Mouse (Mus musculus): ENCODE results near the gene Itga2b. TPM values are rescaled to one million over a fixed set of nuclear protein-coding genes. Genes with fewer than 3 reads are reported as not detected.
A peak's percentile ranks its signal among the peaks of the same experiment; 100 is the strongest.

Gene Itga2b
- polyA plus RNA-seq, 1 experiment from 2014 or later, result 6.6 TPM

GRCm38 (mm10) chr11:102467041-102467631 is 2.8 kb downstream of the Itga2b start:
- H3K27ac ChIP-seq (replicated peaks; ENCODE audit: low read depth, low read length), result peak overlapping the region; percentile 81
- no peaks in the 10 kb centered on the region for H3K9me3 ChIP-seq (ENCODE audit: control insufficient read depth, low read length)
- under 1% methylated on average over 32 of the region's 37 CpGs for WGBS
- peaks cover 20% of the 10 kb centered on the region for H3K4me1 ChIP-seq (ENCODE audit: control insufficient read depth, insufficient read depth, low read length)
- peak overlapping the region; percentile 92 for H3K4me2 ChIP-seq (ENCODE audit: low read depth, low read length)
- H3K27me3 ChIP-seq (replicated peaks; ENCODE audit: control insufficient read depth, insufficient read depth, low read length), result 0 out of 2 replicates have a peak, but pooled peaks cover 8% of the 10 kb centered on the region
- H3K36me3 ChIP-seq (ENCODE audit: control insufficient read depth, insufficient read depth, low read length), result no peaks in the 10 kb centered on the region
- peak overlapping the region; percentile 46 for H3K4me3 ChIP-seq (ENCODE audit: low read depth, low read length)
- peak overlapping the region; percentile 67 for H3K9ac ChIP-seq (ENCODE audit: low read depth, low read length)
- ATAC-seq (ENCODE audit: low read depth), result peak; percentile 92
- peak; percentile 98 for DNase-seq (ENCODE audit: low spot score)

DNA sequence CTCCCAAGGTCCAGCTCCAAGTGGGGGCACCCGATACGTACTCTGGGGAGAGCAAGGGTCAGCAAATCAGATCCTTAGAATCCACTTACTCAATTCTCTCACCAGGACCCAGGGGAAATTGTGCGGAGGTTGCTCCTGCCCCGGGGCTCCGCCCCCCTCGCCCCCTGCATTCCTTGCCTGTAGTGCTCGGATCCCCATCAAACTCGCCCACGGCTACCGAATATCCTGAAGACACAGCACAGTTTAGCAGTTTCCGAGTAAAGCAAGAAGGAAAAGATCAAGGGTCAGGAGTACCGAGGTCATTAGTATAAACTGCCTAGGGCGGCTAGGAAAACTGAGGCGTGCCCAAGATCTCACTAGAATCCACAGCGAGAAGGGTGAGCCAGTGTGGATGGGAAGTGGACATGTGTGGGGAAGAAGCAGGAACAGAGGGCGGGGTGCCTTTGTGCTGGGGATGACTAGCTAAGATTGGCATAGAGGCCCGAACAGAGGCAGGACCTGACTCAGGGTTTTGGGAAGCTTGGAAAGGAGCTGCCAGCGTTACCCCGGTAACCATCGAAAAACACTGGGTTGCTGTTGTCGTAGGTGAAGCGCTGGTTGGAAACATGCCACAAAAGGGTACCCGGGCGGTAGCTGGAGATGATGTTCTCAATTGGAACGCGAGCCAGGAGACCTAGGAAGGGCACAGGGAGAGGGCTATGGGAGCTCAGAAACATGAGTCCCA is 4.0 kb downstream of the Itga2b start:
- H3K27ac ChIP-seq (replicated peaks; ENCODE audit: low read depth, low read length), result peak overlapping the region; percentile 53; the same call in 1 of the 2 replicates
- H3K4me1 ChIP-seq (ENCODE audit: control insufficient read depth, insufficient read depth, low read length), result peaks cover 20% of the 10 kb centered on the region
- H3K4me3 ChIP-seq (ENCODE audit: low read depth, low read length), result no peak overlapping the region
- no peaks in the 10 kb centered on the region for H3K9me3 ChIP-seq (ENCODE audit: control insufficient read depth, low read length)
- WGBS, result 11% methylated on average over 26 of the region's 26 CpGs
- H3K36me3 ChIP-seq (ENCODE audit: control insufficient read depth, insufficient read depth, low read length), result no peaks in the 10 kb centered on the region
- ATAC-seq (ENCODE audit: low read depth) (0 out of 2 replicates have a peak, but pooled peaks have one; percentile 23), DNase-seq (ENCODE audit: low spot score) (peak; percentile 84)
- H3K27me3 ChIP-seq (replicated peaks; ENCODE audit: control insufficient read depth, insufficient read depth, low read length), result 0 out of 2 replicates have a peak, but pooled peaks cover 8% of the 10 kb centered on the region
- H3K9ac ChIP-seq (ENCODE audit: low read depth, low read length), result no peak overlapping the region
- H3K4me2 ChIP-seq (ENCODE audit: low read depth, low read length), result peak overlapping the region; percentile 92

DNA sequence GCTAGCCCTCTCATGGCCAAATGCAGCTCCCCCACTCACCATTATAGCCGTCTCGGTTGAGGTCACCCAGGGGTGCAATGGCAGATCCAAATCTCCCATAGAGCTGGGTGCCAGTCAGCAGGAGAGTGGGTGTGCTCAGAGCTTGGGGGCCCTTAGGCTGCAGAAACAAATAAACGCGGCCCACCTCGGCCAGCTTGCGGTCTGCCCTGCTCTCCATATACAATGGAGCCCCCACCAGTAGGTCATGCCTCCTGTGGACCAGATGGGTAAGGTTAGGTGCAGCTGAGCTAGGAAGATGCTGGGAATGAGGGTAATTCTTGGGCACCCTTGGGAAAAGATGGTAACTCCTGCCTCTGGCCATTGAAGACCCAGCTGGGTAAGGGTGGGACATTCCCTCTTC is 5.0 kb downstream of the Itga2b start:
- Histone ChIP-seq H3K27me3 (replicated peaks; ENCODE audit: control insufficient read depth, insufficient read depth, low read length) (0 out of 2 replicates have a peak, but pooled peaks cover 8% of the 10 kb centered on the region), H3K4me3 (ENCODE audit: low read depth, low read length) (no peak overlapping the region), H3K4me1 (ENCODE audit: control insufficient read depth, insufficient read depth, low read length) (peaks cover 20% of the 10 kb centered on the region), H3K9me3 (ENCODE audit: control insufficient read depth, low read length) (no peaks in the 10 kb centered on the region), H3K4me2 (ENCODE audit: low read depth, low read length) (no peak overlapping the region), H3K9ac (ENCODE audit: low read depth, low read length) (no peak overlapping the region), H3K36me3 (ENCODE audit: control insufficient read depth, insufficient read depth, low read length) (no peaks in the 10 kb centered on the region), H3K27ac (replicated peaks; ENCODE audit: low read depth, low read length) (no peak overlapping the region)
- ATAC-seq (ENCODE audit: low read depth) (no peak), DNase-seq (ENCODE audit: low spot score) (no peak)
- 94% methylated on average over 6 of the region's 6 CpGs for WGBS

DNA sequence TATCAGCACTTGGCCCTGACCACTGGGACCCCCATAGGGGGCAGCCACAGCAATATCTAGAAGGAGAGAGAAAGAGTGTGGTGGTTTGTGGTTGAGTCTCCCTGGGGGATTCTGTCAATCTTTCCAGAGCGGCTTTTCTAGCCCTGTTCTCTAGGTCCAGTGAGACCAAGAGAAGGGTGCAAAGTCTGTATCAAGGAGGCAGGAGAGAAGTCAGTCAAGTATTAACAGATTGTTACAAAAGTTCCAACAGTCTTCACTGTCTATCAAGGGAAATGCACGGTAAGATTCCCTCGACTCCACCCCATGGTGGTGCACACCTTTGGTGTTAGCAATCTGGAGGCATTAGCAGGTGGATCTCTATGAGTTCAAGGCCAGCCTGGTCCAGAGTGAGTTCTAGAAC is 8.2 kb downstream of the Itga2b start:
- DNase-seq (ENCODE audit: low spot score), result no peak
- no peaks in the 10 kb centered on the region for H3K36me3 ChIP-seq (ENCODE audit: control insufficient read depth, insufficient read depth, low read length)
- H3K4me2 ChIP-seq (ENCODE audit: low read depth, low read length), result no peak overlapping the region
- no peak overlapping the region for H3K4me3 ChIP-seq (ENCODE audit: low read depth, low read length)
- H3K27me3 ChIP-seq (replicated peaks; ENCODE audit: control insufficient read depth, insufficient read depth, low read length), result 0 out of 2 replicates have a peak, but pooled peaks cover 8% of the 10 kb centered on the region
- no peak overlapping the region for H3K9ac ChIP-seq (ENCODE audit: low read depth, low read length)
- ATAC-seq (ENCODE audit: low read depth), result no peak
- WGBS, result 72% methylated on average over 3 of the region's 3 CpGs
- H3K9me3 ChIP-seq (ENCODE audit: control insufficient read depth, low read length), result no peaks in the 10 kb centered on the region
- H3K4me1 ChIP-seq (ENCODE audit: control insufficient read depth, insufficient read depth, low read length), result peaks cover 11% of the 10 kb centered on the region
- no peak overlapping the region for H3K27ac ChIP-seq (replicated peaks; ENCODE audit: low read depth, low read length)

DNA sequence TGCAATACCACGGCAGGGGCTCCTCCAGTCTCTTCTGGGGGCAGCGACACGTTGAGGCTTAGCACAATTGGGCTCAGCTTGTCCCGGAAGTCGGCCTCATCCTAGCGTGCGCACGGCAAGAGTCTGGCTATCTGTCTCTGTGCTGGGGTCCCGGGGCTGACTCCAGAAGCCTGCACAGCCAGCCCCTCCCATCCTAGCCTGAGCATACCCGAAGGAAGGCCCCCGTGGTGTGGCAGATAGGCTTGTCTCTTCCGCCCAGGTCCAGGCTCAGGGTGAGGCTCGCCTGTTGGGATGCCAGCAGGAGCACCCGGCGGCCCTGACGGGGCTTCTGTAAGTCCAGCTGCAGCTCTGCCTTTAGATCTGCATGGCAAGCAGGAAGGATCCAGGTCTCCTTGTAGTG is 9.4 kb downstream of the Itga2b start:
- WGBS, result 48% methylated on average over 16 of the region's 16 CpGs
- Histone ChIP-seq H3K4me3 (ENCODE audit: low read depth, low read length) (no peak overlapping the region), H3K36me3 (ENCODE audit: control insufficient read depth, insufficient read depth, low read length) (no peaks in the 10 kb centered on the region), H3K27me3 (replicated peaks; ENCODE audit: control insufficient read depth, insufficient read depth, low read length) (0 out of 2 replicates have a peak, but pooled peaks cover 7% of the 10 kb centered on the region), H3K4me1 (ENCODE audit: control insufficient read depth, insufficient read depth, low read length) (peaks cover under 1% of the 10 kb centered on the region), H3K9ac (ENCODE audit: low read depth, low read length) (no peak overlapping the region), H3K9me3 (ENCODE audit: control insufficient read depth, low read length) (no peaks in the 10 kb centered on the region), H3K4me2 (ENCODE audit: low read depth, low read length) (no peak overlapping the region), H3K27ac (replicated peaks; ENCODE audit: low read depth, low read length) (no peak overlapping the region)
- DNase-seq (ENCODE audit: low spot score) (no peak), ATAC-seq (ENCODE audit: low read depth) (no peak)

DNA sequence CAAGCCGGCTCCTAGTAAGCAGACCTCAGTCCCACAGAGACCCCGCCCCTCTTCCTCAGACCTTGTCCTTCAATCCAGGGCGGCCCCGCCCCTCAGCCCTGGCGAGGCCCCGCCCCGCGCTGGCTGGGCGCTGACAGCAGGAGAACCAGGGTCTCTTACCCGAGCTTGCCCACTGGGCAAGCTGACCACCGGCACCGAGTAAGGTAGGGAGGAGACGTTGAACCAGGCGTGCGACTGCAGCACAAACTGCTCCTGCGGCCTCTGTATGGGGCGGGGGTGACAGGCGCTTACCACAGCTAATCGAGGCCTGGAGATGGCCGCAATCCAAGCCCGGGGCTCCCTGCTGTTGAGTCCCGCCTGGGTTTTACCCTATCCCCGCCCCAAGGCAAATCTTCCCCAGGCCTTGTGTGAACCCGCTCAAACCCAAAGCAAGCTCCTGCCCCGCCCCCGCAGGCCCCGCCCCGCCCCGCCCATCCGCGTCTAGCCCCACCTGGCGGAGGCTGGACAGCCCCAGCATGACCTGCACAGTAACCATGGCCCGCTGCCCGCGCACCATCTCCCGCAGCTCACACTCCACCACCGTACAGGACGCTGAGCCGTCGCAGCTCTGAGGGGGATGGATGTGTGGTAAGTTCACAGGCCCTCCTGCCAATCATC is 14.1 kb downstream of the Itga2b start:
- ATAC-seq (ENCODE audit: low read depth) (peak; percentile 90), DNase-seq (ENCODE audit: low spot score) (peak; percentile 93)
- Histone ChIP-seq H3K9ac (ENCODE audit: low read depth, low read length) (peak overlapping the region; percentile 62), H3K27me3 (replicated peaks; ENCODE audit: control insufficient read depth, insufficient read depth, low read length) (no peaks in the 10 kb centered on the region), H3K9me3 (ENCODE audit: control insufficient read depth, low read length) (no peaks in the 10 kb centered on the region), H3K4me1 (ENCODE audit: control insufficient read depth, insufficient read depth, low read length) (no peaks in the 10 kb centered on the region; the same call in 1 of the 2 replicates), H3K27ac (replicated peaks; ENCODE audit: low read depth, low read length) (0 out of 2 replicates have a peak overlapping the region, but pooled peaks have one; percentile 8), H3K4me3 (ENCODE audit: low read depth, low read length) (peak overlapping the region; percentile 53), H3K36me3 (ENCODE audit: control insufficient read depth, insufficient read depth, low read length) (no peaks in the 10 kb centered on the region), H3K4me2 (ENCODE audit: low read depth, low read length) (peak overlapping the region; percentile 93)
- WGBS, result 1% methylated on average over 17 of the region's 40 CpGs

- no peak overlapping the region for H3K4me3 ChIP-seq (ENCODE audit: low read depth, low read length)
- peaks cover 7% of the 10 kb centered on the region for H3K4me1 ChIP-seq (ENCODE audit: control insufficient read depth, insufficient read depth, low read length)
- ATAC-seq (ENCODE audit: low read depth) (no peak), DNase-seq (ENCODE audit: low spot score) (no peak)
- H3K9ac ChIP-seq (ENCODE audit: low read depth, low read length), result no peak overlapping the region
- H3K27me3 ChIP-seq (replicated peaks; ENCODE audit: control insufficient read depth, insufficient read depth, low read length), result no peaks in the 10 kb centered on the region
- no peak overlapping the region for H3K27ac ChIP-seq (replicated peaks; ENCODE audit: low read depth, low read length)
- H3K36me3 ChIP-seq (ENCODE audit: control insufficient read depth, insufficient read depth, low read length), result no peaks in the 10 kb centered on the region
- WGBS, result 17% methylated on average over 10 of the region's 10 CpGs
- no peak overlapping the region for H3K4me2 ChIP-seq (ENCODE audit: low read depth, low read length)
- H3K9me3 ChIP-seq (ENCODE audit: control insufficient read depth, low read length), result no peaks in the 10 kb centered on the region
These were observed 16.8 kb downstream of the Itga2b start for GRCm38 (mm10) chr11:102453131-102453530.

DNA sequence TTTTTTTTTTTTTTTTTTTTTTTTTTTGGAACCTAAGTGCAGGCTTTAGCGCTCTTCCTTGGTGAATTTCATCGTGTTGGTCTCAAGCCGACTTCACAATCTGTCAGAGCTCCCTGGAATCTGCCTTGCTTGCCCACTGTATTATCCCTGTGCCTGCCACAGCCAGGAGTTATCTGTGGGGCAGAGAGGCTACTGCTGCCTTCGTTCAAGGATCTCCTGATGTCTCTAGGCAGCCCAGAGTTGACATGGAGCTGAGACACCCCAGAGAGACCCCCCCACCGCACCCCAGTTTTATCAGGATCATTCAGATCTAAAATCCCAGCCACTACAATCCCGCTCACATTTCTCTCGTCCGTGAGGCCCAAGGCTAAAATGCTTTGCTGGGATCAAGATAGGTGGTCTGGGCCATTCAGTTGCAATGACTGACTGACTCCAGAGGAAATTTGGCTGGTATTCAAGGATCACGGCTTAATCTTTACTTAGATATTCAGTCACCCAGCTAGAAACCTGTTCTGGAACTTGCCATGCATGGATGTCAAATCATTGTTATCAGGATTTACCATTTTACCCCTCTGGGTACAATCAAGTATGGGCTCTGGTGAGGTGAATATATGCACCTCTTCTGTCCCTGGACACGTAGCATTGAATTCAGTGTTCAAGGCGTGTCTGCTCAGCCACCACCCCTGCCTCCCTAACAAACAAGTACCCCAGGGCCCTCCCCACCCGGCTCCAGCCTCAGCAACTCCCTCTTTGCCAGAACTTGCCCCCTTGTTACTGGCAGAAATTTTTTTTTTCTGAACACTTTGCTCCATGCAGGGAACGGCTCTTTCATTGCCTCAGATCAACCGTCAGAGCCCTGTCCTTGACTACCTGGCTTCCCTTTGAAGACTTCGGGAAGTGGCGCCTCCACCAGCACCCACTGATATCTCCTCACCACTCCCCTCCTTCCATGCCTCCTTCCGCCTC is 20.6 kb downstream of the Itga2b start:
- 41% methylated on average over 17 of the region's 17 CpGs for WGBS
- no peak overlapping the region for H3K4me2 ChIP-seq (ENCODE audit: low read depth, low read length)
- H3K27me3 ChIP-seq (replicated peaks; ENCODE audit: control insufficient read depth, insufficient read depth, low read length), result no peaks in the 10 kb centered on the region
- peaks cover 33% of the 10 kb centered on the region for H3K4me1 ChIP-seq (ENCODE audit: control insufficient read depth, insufficient read depth, low read length)
- 0 out of 2 replicates have a peak overlapping the region, but pooled peaks have one; percentile 8 for H3K27ac ChIP-seq (replicated peaks; ENCODE audit: low read depth, low read length)
- no peaks in the 10 kb centered on the region for H3K36me3 ChIP-seq (ENCODE audit: control insufficient read depth, insufficient read depth, low read length)
- no peak overlapping the region for H3K4me3 ChIP-seq (ENCODE audit: low read depth, low read length)
- H3K9ac ChIP-seq (ENCODE audit: low read depth, low read length), result 0 out of 2 replicates have a peak overlapping the region, but pooled peaks have one; percentile 31
- ATAC-seq (ENCODE audit: low read depth), result no peak
- H3K9me3 ChIP-seq (ENCODE audit: control insufficient read depth, low read length), result no peaks in the 10 kb centered on the region
- DNase-seq (ENCODE audit: low spot score), result peak; percentile 86
